12 mouse cellular contexts compared by ENCODE assay signal in genomic region chr6:51078353-51078966, GRCm38 (mm10).
DNase-seq lines count a peak whose midpoint lies in the region; ATAC-seq lines count a peak whose summit lies in the region.
"Had no signal": no experiment of that assay in that cellular context is flagged by ENCODE, and none has a peak within 500 bp of the region (broad histone marks: within the 10 kb centered on the region; RNA-seq: fewer than 3 reads in every experiment).

No protein-coding gene starts in this region.

- H3K4me2 ChIP-seq in lung, embryonic 15.5 days, result peak overlapping the region; percentile 11; the same call in 1 of the 2 replicates
- H3K4me2 ChIP-seq in forebrain, embryonic 16.5 days (ENCODE audit: low read length), result peak overlapping the region; percentile 9; the same call in 1 of the 2 replicates
- H3K4me2 ChIP-seq in hindbrain, embryonic 16.5 days (ENCODE audit: low read length), result no peak overlapping the region
- H3K4me2 ChIP-seq in stomach, embryonic 16.5 days (ENCODE audit: low read depth, low read length), result no peak overlapping the region

- ATAC-seq in lung, embryonic 15.5 days (ENCODE audit: borderline replicate concordance, extremely low read depth, low FRiP score, low TSS enrichment), result no peak
- ATAC-seq in forebrain, embryonic 16.5 days, result no peak
- ATAC-seq in hindbrain, embryonic 16.5 days, result peak; percentile 67
- ATAC-seq in stomach, embryonic 16.5 days (ENCODE audit: insufficient read depth, low FRiP score), result no peak
- no peak for ATAC-seq in megakaryocyte, adult 5-6 weeks (ENCODE audit: poor library complexity, severe bottlenecking)

- no peak overlapping the region for H3K4me3 ChIP-seq in lung, embryonic 15.5 days
- H3K4me3 ChIP-seq in forebrain, embryonic 16.5 days (replicated peaks; ENCODE audit: low read length), result no peak overlapping the region
- no peak overlapping the region for H3K4me3 ChIP-seq in hindbrain, embryonic 16.5 days (ENCODE audit: low read length)
- H3K4me3 ChIP-seq in stomach, embryonic 16.5 days (replicated peaks; ENCODE audit: low read length), result no peak overlapping the region
- H3K4me3 ChIP-seq: left cerebral cortex, adult 2 months had no signal

- no peaks in the 10 kb centered on the region for H3K27me3 ChIP-seq in lung, embryonic 15.5 days
- H3K27me3 ChIP-seq in forebrain, embryonic 16.5 days (replicated peaks; ENCODE audit: control insufficient read depth, insufficient read depth, low read length), result no peaks in the 10 kb centered on the region
- H3K27me3 ChIP-seq in hindbrain, embryonic 16.5 days (replicated peaks; ENCODE audit: control insufficient read depth, insufficient read depth, low read length), result no peaks in the 10 kb centered on the region
- H3K27me3 ChIP-seq in stomach, embryonic 16.5 days (ENCODE audit: control insufficient read depth, insufficient read depth, low read length), result no peaks in the 10 kb centered on the region

- H3K36me3 ChIP-seq in lung, embryonic 15.5 days, result no peaks in the 10 kb centered on the region
- no peaks in the 10 kb centered on the region for H3K36me3 ChIP-seq in forebrain, embryonic 16.5 days (ENCODE audit: control insufficient read depth, insufficient read depth)
- H3K36me3 ChIP-seq in hindbrain, embryonic 16.5 days (ENCODE audit: control insufficient read depth, insufficient read depth, low read length), result no peaks in the 10 kb centered on the region
- H3K36me3 ChIP-seq in stomach, embryonic 16.5 days (ENCODE audit: control insufficient read depth, insufficient read depth, low read length), result no peaks in the 10 kb centered on the region

- no peak for DNase-seq in lung, postnatal 36 days
- DNase-seq in testis, postnatal 14 days (ENCODE audit: low spot score), result no peak
- no peak for DNase-seq in liver
- DNase-seq: adrenal gland, postnatal 36 days; right cerebral cortex, adult 18-20 months; thymus, postnatal 14 days had no signal

- H3K4me1 ChIP-seq in lung, embryonic 15.5 days, result peaks cover 38% of the 10 kb centered on the region
- peaks cover 30% of the 10 kb centered on the region for H3K4me1 ChIP-seq in forebrain, embryonic 16.5 days (replicated peaks; ENCODE audit: control insufficient read depth, insufficient read depth, low read length)
- peaks cover 19% of the 10 kb centered on the region for H3K4me1 ChIP-seq in hindbrain, embryonic 16.5 days (ENCODE audit: control insufficient read depth, insufficient read depth, low read depth, low read length)
- H3K4me1 ChIP-seq in stomach, embryonic 16.5 days (ENCODE audit: control insufficient read depth, insufficient read depth, low read length), result peaks cover 15% of the 10 kb centered on the region; the same call in 1 of the 2 replicates

- no peaks in the 10 kb centered on the region for H3K9me3 ChIP-seq in lung, embryonic 15.5 days
- no peaks in the 10 kb centered on the region for H3K9me3 ChIP-seq in forebrain, embryonic 16.5 days (ENCODE audit: control insufficient read depth, low read length)
- no peaks in the 10 kb centered on the region for H3K9me3 ChIP-seq in hindbrain, embryonic 16.5 days (ENCODE audit: control insufficient read depth, low read length)
- no peaks in the 10 kb centered on the region for H3K9me3 ChIP-seq in stomach, embryonic 16.5 days (replicated peaks; ENCODE audit: control insufficient read depth, low read length)

- no peak overlapping the region for H3K9ac ChIP-seq in lung, embryonic 15.5 days
- no peak overlapping the region; the same call in 1 of the 2 replicates for H3K9ac ChIP-seq in forebrain, embryonic 16.5 days (replicated peaks; ENCODE audit: low read depth, low read length)
- no peak overlapping the region for H3K9ac ChIP-seq in hindbrain, embryonic 16.5 days (ENCODE audit: low read depth, low read length)
- H3K9ac ChIP-seq in stomach, embryonic 16.5 days (ENCODE audit: low read length), result 0 out of 2 replicates have a peak overlapping the region, but pooled peaks have one; percentile 14

- WGBS in lung, embryonic 15.5 days, result 61% methylated on average over 11 of the region's 11 CpGs
- 41% methylated on average over 11 of the region's 11 CpGs for WGBS in forebrain, embryonic 16.5 days
- WGBS in hindbrain, embryonic 16.5 days, result 47% methylated on average over 11 of the region's 11 CpGs
- 61% methylated on average over 11 of the region's 11 CpGs for WGBS in stomach, embryonic 16.5 days

- H3K27ac ChIP-seq in lung, embryonic 15.5 days, result peak overlapping the region; percentile 71
- H3K27ac ChIP-seq in forebrain, embryonic 16.5 days (ENCODE audit: low read length), result peak overlapping the region; percentile 85
- peak overlapping the region; percentile 74 for H3K27ac ChIP-seq in hindbrain, embryonic 16.5 days (ENCODE audit: low read depth, low read length)
- H3K27ac ChIP-seq in stomach, embryonic 16.5 days (ENCODE audit: low read length), result no peak overlapping the region
- H3K27ac ChIP-seq: left cerebral cortex, adult 2 months had no signal

Comparison
In these comparisons a context has a peak if more than half of its experiments do, and no peak if none do; other contexts are left out.
1. H3K4me2 ChIP-seq: peak in lung, embryonic 15.5 days (single experiment) and forebrain, embryonic 16.5 days (single experiment); none in hindbrain, embryonic 16.5 days (single experiment) and stomach, embryonic 16.5 days (single experiment).